Mouse (Mus musculus) small intestine, adult 2 months (tissue): Measurements from ENCODE around the gene Smyd3.

ENCODE experiments used
- CTCF ChIP-seq: fragments of 200-500 bp; IDR thresholded peaks from 2 replicates; pipeline ENCODE4 v1.5.1; 2012; ENCODE audit warnings: low read depth, mild to moderate bottlenecking, control low read depth, inconsistent platforms, low read length, moderate library complexity, mixed read lengths; ENCODE audit not compliant: insufficient replicate concordance, insufficient read length; ENCODE audit errors: extremely low read depth
- POLR2A ChIP-seq: fragments of 200-500 bp; IDR thresholded peaks from 2 replicates; pipeline ENCODE4 v1.6.1; 2012; ENCODE audit warnings: low read depth, mild to moderate bottlenecking, control low read depth, inconsistent platforms, low read length, moderate library complexity

- TF ChIP-seq CTCF, result no peak
- TF ChIP-seq POLR2A, result no peak
These were observed 320.7 kb downstream of the Smyd3 start for GRCm38 (mm10) chr1:179197156-179197555.
